Mouse (Mus musculus): ENCODE measurements at regions not wholly inside any gene's neighbourhood (a gene's known extent, or its start where the extent isn't known, plus 50 kb on each side); places are given as distances from the start of the nearest gene placed in this dataset.

- DNase-seq: no peak
Measured at GRCm38 (mm10) chr10:84036131-84036877, 313.6 kb downstream of the 1500009L16Rik start.

- DNase-seq: no peak
Measured at GRCm38 (mm10) chr10:84048706-84049105, 326.0 kb downstream of the 1500009L16Rik start.

- DNase-seq: no peak
Measured at GRCm38 (mm10) chr10:84052696-84053095, 330.0 kb downstream of the 1500009L16Rik start.

GRCm38 (mm10) chr10:84054551-84055336, 332.1 kb downstream of the 1500009L16Rik start:
- DNase-seq: peak in 1 of 2 experiments; percentile 24

GRCm38 (mm10) chr10:84055402-84056167, 332.9 kb downstream of the 1500009L16Rik start:
- peak; percentile 27 to 46 for DNase-seq

GRCm38 (mm10) chr10:84056323-84057169, 333.9 kb downstream of the 1500009L16Rik start:
- peak in 1 of 2 experiments; percentile 20 for DNase-seq

- DNase-seq: no peak
Measured at GRCm38 (mm10) chr10:84058301-84058700, 335.6 kb downstream of the 1500009L16Rik start.

- DNase-seq: no peak
Measured at GRCm38 (mm10) chr10:84059646-84060491, 337.2 kb downstream of the 1500009L16Rik start.

- peak; percentile 91 to 92 for DNase-seq
Measured at GRCm38 (mm10) chr10:84060492-84061218, 338.0 kb downstream of the 1500009L16Rik start.

GRCm38 (mm10) chr10:84067052-84067650, 344.5 kb downstream of the 1500009L16Rik start:
- no peak for DNase-seq

- peak; percentile 28 to 41 for DNase-seq
Measured at GRCm38 (mm10) chr10:84069806-84070205, 347.1 kb downstream of the 1500009L16Rik start.

- DNase-seq: no peak
Measured at GRCm38 (mm10) chr10:84072866-84073483, 350.3 kb downstream of the 1500009L16Rik start.

- no peak for DNase-seq
Measured at GRCm38 (mm10) chr10:84075581-84075980, 352.9 kb downstream of the 1500009L16Rik start.

- no peak for DNase-seq
Measured at GRCm38 (mm10) chr10:84080236-84080635, 357.6 kb downstream of the 1500009L16Rik start.

- no peak for DNase-seq
Measured at GRCm38 (mm10) chr10:84081673-84082072, 358.7 kb downstream of the Nuak1 start.

- DNase-seq: no peak
Measured at GRCm38 (mm10) chr10:84087528-84087927, 352.9 kb downstream of the Nuak1 start.

- no peak for DNase-seq
Measured at GRCm38 (mm10) chr10:84087929-84088328, 352.5 kb downstream of the Nuak1 start.

GRCm38 (mm10) chr10:84088799-84089778, 351.3 kb downstream of the Nuak1 start:
- DNase-seq: no peak

All from kidney, postnatal 25 days (tissue).